Mouse (Mus musculus) liver, embryonic 13.5 days (tissue): ENCODE data around the gene Pnliprp2. TPM values are rescaled to one million over a fixed set of nuclear protein-coding genes. Genes with fewer than 3 reads are reported as not detected.

Experiments used
- polyA plus RNA-seq: library from polyadenylated mRNA; unstranded; fragments of >200 nt; fragmentation: Nextera tagmentation; extraction: Ambion mirVana; gene quantifications from 2 replicates; pipeline ENCODE4 v1.2.1, GENCODE M21; 2015

Pnliprp2 gene
- polyA plus RNA-seq, 1 experiment from 2014 or later, result 5.3 TPM

Other genes starting within 250 kb of the Pnliprp2 start
- not detected in 2 replicates for gene Ccdc172, start 247.7 kb upstream of the Pnliprp2 start, polyA plus RNA-seq
- gene Pnlip, start 107.2 kb upstream of the Pnliprp2 start, polyA plus RNA-seq, result not detected in 2 replicates
- 39.9 and 46.6 TPM in 2 replicates for gene Pnliprp1, start 30.8 kb upstream of the Pnliprp2 start, polyA plus RNA-seq
- 0.12 and 0.17 TPM in 2 replicates for gene 1700019N19Rik, start 34.7 kb downstream of the Pnliprp2 start, polyA plus RNA-seq
- gene Eno4, start 183.7 kb downstream of the Pnliprp2 start, polyA plus RNA-seq, result 0.06 and 0.08 TPM in 2 replicates
- gene Hspa12a, start 183.9 kb downstream of the Pnliprp2 start, polyA plus RNA-seq, result 0.46 and 0.53 TPM in 2 replicates